Mouse (Mus musculus) gonadal fat pad, adult 2 months (tissue): ENCODE results near the gene Disp2. TPM values are rescaled to one million over a fixed set of nuclear protein-coding genes. Genes with fewer than 3 reads are reported as not detected.

Source experiments
- DNase-seq: peaks from one replicate; pipeline ENCODE4 v3.0.0-alpha.2; 2012; ENCODE audit warnings: low read depth
- polyA plus RNA-seq: library from polyadenylated mRNA; depleted of rRNA; stranded (reverse); fragments of >200 nt; gene quantifications from 2 replicates; pipeline ENCODE4 v1.2.3, GENCODE M21; 2012; rRNA removed

The Disp2 gene
- polyA plus RNA-seq, 1 experiment = 4.8 TPM

GRCm38 (mm10) chr2:118844427-118844826, 64.9 kb downstream of the Disp2 start:
- no peak for DNase-seq

GRCm38 (mm10) chr2:118846246-118846645, 66.7 kb downstream of the Disp2 start:
- DNase-seq = no peak

GRCm38 (mm10) chr2:118851756-118852155, 72.2 kb downstream of the Disp2 start:
- DNase-seq = no peak

Other genes starting within 250 kb of the Disp2 start
- 15.8 and 19.2 TPM in 2 replicates for gene Bmf, start 230.0 kb upstream of the Disp2 start, polyA plus RNA-seq
- gene Bub1b, start 181.5 kb upstream of the Disp2 start, polyA plus RNA-seq = 1.3 and 2.7 TPM in 2 replicates
- 1.8 and 2.3 TPM in 2 replicates for gene Pak6, start 116.4 kb upstream of the Disp2 start, polyA plus RNA-seq
- 0.01 and 0.18 TPM in 2 replicates for gene Ankrd63, start 75.8 kb upstream of the Disp2 start, polyA plus RNA-seq
- 1.6 and 2.1 TPM in 2 replicates for gene Plcb2, start 51.3 kb upstream of the Disp2 start, polyA plus RNA-seq
- gene Inafm2, start 34.0 kb upstream of the Disp2 start, polyA plus RNA-seq = 13.7 and 19.1 TPM in 2 replicates
- 9.7 and 14.1 TPM in 2 replicates for gene Ccdc9b, start 17.1 kb upstream of the Disp2 start, polyA plus RNA-seq
- gene Phgr1, start 7.0 kb upstream of the Disp2 start, polyA plus RNA-seq = 0.60 and 2.3 TPM in 2 replicates
- gene Knstrn, start 34.3 kb downstream of the Disp2 start, polyA plus RNA-seq = 2.0 and 2.8 TPM in 2 replicates
- gene Ivd, start 82.2 kb downstream of the Disp2 start, polyA plus RNA-seq = 109 and 135 TPM in 2 replicates
- gene Bahd1, start 120.7 kb downstream of the Disp2 start, polyA plus RNA-seq = 22.9 and 29.9 TPM in 2 replicates
- 11.8 and 12.0 TPM in 2 replicates for gene Chst14, start 146.8 kb downstream of the Disp2 start, polyA plus RNA-seq
- 7.4 and 10.3 TPM in 2 replicates for gene Ccdc32, start 249.7 kb downstream of the Disp2 start, polyA plus RNA-seq